Mouse (Mus musculus) limb, embryonic 11.5 days (tissue): ENCODE data around the gene Mgea5. TPM values are rescaled to one million over a fixed set of nuclear protein-coding genes. Genes with fewer than 3 reads are reported as not detected.
A peak's percentile ranks its signal among the peaks of the same experiment; 100 is the strongest.
"Not testable (repeated sequence)": the region's sequence is repeated elsewhere in the genome, so short reads cannot be mapped to it uniquely, and the experiment has no call there.

Source experiments
- ATAC-seq: fragments of 200-750 bp; cut with Nextera tagmentation; 2 replicates; pipeline ENCODE4 v1.8.0; 2017; ENCODE audit warnings: low read depth; ENCODE audit not compliant: insufficient number of reproducible peaks, low FRiP score, low TSS enrichment
- DNase-seq: peaks from one replicate; pipeline ENCODE4 v3.0.0-alpha.2; 2015; ENCODE audit warnings: low spot score
- H3K27ac ChIP-seq: fragments of 300-500 bp; sonication (generic); replicated peaks from 2 replicates; pipeline ENCODE4 v1.5.1; 2014; ENCODE audit warnings: low read depth, mild to moderate bottlenecking, low read length
- H3K27me3 ChIP-seq: fragments of 300-500 bp; sonication (generic); 2 replicates; pipeline ENCODE4 v1.6.1; 2014; ENCODE audit warnings: mild to moderate bottlenecking, low read length, mixed read lengths; ENCODE audit not compliant: control insufficient read depth, insufficient read depth
- H3K36me3 ChIP-seq: fragments of 300-500 bp; sonication (generic); 2 replicates; pipeline ENCODE4 v1.6.1; 2014; ENCODE audit warnings: mild to moderate bottlenecking, low read length, moderate library complexity, mixed read lengths; ENCODE audit not compliant: control insufficient read depth, insufficient read depth
- H3K4me1 ChIP-seq: fragments of 300-500 bp; sonication (generic); 2 replicates; pipeline ENCODE4 v1.6.1; 2014; ENCODE audit warnings: low read length, mixed read lengths; ENCODE audit not compliant: control insufficient read depth, insufficient read depth
- H3K4me2 ChIP-seq: fragments of 300-500 bp; sonication (generic); 2 replicates; pipeline ENCODE4 v1.6.1; 2014; ENCODE audit warnings: low read depth, mild to moderate bottlenecking, moderate library complexity; ENCODE audit not compliant: severe bottlenecking
- H3K4me3 ChIP-seq: fragments of 300-500 bp; sonication (generic); 2 replicates; pipeline ENCODE4 v1.5.1; 2014; ENCODE audit warnings: low read depth, low read length
- H3K9ac ChIP-seq: fragments of 300-500 bp; sonication (generic); 2 replicates; pipeline ENCODE4 v1.6.1; 2014; ENCODE audit warnings: mild to moderate bottlenecking, low read length
- H3K9me3 ChIP-seq: fragments of 300-500 bp; sonication (generic); 2 replicates; pipeline ENCODE4 v1.6.1; 2016; ENCODE audit warnings: low read length; ENCODE audit not compliant: control insufficient read depth
- WGBS: fragments of 180-500 bp; shearing (Covaris S2); extraction: QIAGEN DNeasy Blood & Tissue Kit; methylation state at CpG from one replicate; pipeline ENCODE4 v1.1.7; 2014; 5-methylcytosine and 5-hydroxymethylcytosine counted together
- polyA plus RNA-seq: library from polyadenylated mRNA; unstranded; fragments of >200 nt; fragmentation: Nextera tagmentation; extraction: Ambion mirVana; gene quantifications from 2 replicates; pipeline ENCODE4 v1.2.1, GENCODE M21; 2014

Mgea5 gene
- polyA plus RNA-seq, 1 experiment from 2014 or later = 65.5 TPM

GRCm38 (mm10) chr19:45805817-45806216 lies 22.2 kb upstream of the Mgea5 start:
- not testable (repeated sequence) for H3K27ac ChIP-seq, H3K4me3 ChIP-seq, H3K36me3 ChIP-seq, DNase-seq, H3K4me1 ChIP-seq, H3K9me3 ChIP-seq, H3K9ac ChIP-seq, H3K4me2 ChIP-seq, ATAC-seq, H3K27me3 ChIP-seq
- 93% methylated on average over 6 of the region's 6 CpGs for WGBS

DNA sequence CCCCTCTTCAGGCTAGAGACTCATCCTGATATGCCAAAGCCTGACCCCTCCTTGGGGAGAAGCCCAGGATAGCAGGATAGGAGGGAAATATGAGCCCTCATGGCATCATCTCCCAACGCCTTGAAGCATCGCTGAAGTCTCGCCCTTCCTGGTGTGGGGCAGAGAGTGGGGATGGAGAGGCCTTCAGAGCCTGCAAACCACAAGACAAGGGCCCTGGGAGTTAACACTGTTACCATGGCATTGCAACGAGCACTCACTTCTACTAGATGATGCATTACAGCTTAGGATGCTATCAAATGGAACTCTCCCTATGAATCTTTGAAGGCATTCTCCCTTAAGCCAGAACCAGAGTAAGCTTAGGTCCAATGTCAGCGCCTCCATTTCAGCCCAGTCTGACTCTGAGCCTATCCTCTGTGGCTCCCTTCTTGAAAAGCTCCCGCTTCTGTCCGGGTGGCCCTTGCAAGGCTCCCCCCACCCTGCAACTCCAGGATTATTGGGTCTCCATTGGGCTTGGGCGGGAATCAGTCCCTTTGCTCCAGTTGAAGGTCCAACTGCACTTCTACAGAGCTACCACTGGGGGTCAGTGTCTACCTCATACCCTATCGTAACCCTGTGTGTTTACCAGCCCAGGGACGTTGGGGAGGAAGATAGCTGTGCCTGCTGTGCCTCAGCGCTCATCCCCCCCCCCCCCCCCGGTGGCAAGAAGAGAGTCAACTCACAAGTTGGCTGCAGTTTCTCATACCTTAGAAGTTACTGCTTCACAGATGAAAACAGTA lies 21.1 kb upstream of the Mgea5 start:
- no peak overlapping the region for H3K4me3 ChIP-seq
- H3K27ac ChIP-seq = no peak overlapping the region
- no peak overlapping the region for H3K9ac ChIP-seq
- H3K27me3 ChIP-seq = no peaks in the 10 kb centered on the region
- 24% methylated on average over 12 of the region's 12 CpGs for WGBS
- no peaks in the 10 kb centered on the region for H3K9me3 ChIP-seq
- DNase-seq (peak; percentile 43), ATAC-seq (no peak)
- H3K4me2 ChIP-seq = no peak overlapping the region
- no peaks in the 10 kb centered on the region for H3K4me1 ChIP-seq
- no peaks in the 10 kb centered on the region for H3K36me3 ChIP-seq

DNA sequence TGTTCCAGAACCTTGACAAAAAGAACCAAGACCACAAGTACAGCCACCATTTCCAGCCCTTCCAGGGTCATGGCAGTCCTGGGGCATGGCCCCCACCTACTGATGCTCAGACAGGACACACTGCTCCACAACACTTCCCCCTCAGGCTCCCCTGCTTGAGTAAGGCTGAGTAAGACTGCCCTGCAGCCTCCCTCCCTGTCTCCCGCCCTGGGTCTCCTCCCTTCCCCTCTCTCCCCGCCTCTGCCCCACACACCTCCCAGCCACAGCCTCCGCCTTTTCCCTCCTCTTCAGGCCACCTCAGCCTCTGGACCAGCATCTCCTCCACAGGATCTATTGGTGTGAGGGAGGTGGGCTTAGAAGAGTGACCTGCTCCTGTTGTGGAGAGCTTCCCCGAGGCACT lies 19.8 kb upstream of the Mgea5 start:
- H3K4me3 ChIP-seq = no peak overlapping the region
- no peak overlapping the region for H3K4me2 ChIP-seq
- H3K9ac ChIP-seq = no peak overlapping the region
- H3K4me1 ChIP-seq = no peaks in the 10 kb centered on the region
- no peaks in the 10 kb centered on the region for H3K27me3 ChIP-seq
- DNase-seq = no peak
- ATAC-seq = no peak
- H3K27ac ChIP-seq = no peak overlapping the region
- H3K36me3 ChIP-seq = no peaks in the 10 kb centered on the region
- H3K9me3 ChIP-seq = no peaks in the 10 kb centered on the region
- WGBS = 24% methylated on average over 4 of the region's 4 CpGs

GRCm38 (mm10) chr19:45802702-45803101 lies 19.1 kb upstream of the Mgea5 start:
- Histone ChIP-seq H3K27me3 (no peaks in the 10 kb centered on the region), H3K9me3 (no peaks in the 10 kb centered on the region), H3K27ac (no peak overlapping the region), H3K4me2 (no peak overlapping the region), H3K36me3 (no peaks in the 10 kb centered on the region), H3K4me3 (no peak overlapping the region), H3K4me1 (no peaks in the 10 kb centered on the region), H3K9ac (no peak overlapping the region)
- ATAC-seq (no peak), DNase-seq (no peak)
- 74% methylated on average over 4 of the region's 4 CpGs for WGBS

DNA sequence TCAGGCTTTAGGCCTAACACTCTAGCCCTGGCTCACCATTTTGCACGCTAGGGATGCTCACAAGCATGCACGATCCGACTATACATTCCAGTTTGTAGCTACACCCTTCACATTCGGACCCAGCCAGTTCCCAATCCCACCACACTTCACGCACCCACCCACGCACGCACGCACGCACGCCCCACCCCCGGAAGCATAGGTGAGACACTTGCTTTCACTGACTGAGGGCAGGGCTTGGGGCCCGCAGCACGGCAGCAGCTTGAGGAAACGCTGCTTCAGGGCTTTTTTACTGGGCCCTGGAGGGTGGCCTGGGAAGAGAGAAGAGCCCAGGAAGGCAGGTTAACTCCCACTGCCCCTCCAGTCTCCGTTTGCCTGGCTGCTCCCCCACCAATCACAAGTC lies 13.2 kb upstream of the Mgea5 start:
- ATAC-seq (no peak), DNase-seq (no peak)
- H3K36me3 ChIP-seq = no peaks in the 10 kb centered on the region
- H3K9ac ChIP-seq = no peak overlapping the region
- no peaks in the 10 kb centered on the region for H3K9me3 ChIP-seq
- 74% methylated on average over 15 of the region's 15 CpGs for WGBS
- H3K4me3 ChIP-seq = no peak overlapping the region
- peaks cover 8% of the 10 kb centered on the region; the same call in 1 of the 2 replicates for H3K4me1 ChIP-seq
- no peak overlapping the region for H3K27ac ChIP-seq
- H3K27me3 ChIP-seq = no peaks in the 10 kb centered on the region
- no peak overlapping the region for H3K4me2 ChIP-seq

DNA sequence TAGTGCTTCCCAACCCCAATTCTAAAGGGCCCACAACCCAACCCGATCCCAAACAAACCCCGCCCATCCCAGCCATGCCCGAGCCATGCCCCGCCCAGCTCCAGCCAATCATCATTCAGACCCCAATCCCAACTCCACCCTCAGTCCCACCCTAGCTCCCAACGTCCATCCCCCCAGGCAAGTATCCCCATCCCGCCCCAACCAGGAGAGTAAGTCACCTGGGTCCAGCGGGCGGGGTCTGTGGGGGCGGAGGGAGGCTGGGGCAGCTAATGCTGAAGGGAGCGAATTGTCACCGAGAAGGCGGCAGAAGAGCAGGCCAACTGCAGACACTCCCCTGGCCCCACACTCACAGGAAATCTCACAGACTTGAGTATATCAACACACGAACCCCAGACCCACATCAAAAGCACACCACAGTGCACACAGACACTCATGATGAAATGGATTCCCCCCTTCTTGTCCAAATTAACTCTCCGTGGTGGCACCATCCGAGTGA lies 12.5 kb upstream of the Mgea5 start:
- H3K4me1 ChIP-seq = peaks cover 8% of the 10 kb centered on the region; the same call in 1 of the 2 replicates
- no peak overlapping the region for H3K9ac ChIP-seq
- no peaks in the 10 kb centered on the region for H3K36me3 ChIP-seq
- H3K27ac ChIP-seq = no peak overlapping the region
- no peaks in the 10 kb centered on the region for H3K27me3 ChIP-seq
- DNase-seq = peak; percentile 73
- no peak for ATAC-seq
- no peaks in the 10 kb centered on the region for H3K9me3 ChIP-seq
- 0 out of 2 replicates have a peak overlapping the region, but pooled peaks have one; percentile 8 for H3K4me3 ChIP-seq
- H3K4me2 ChIP-seq = peak overlapping the region; percentile 43
- 9% methylated on average over 14 of the region's 15 CpGs for WGBS

GRCm38 (mm10) chr19:45795406-45795944 lies 11.8 kb upstream of the Mgea5 start:
- no peak overlapping the region for H3K27ac ChIP-seq
- H3K9me3 ChIP-seq = no peaks in the 10 kb centered on the region
- no peak overlapping the region for H3K4me3 ChIP-seq
- no peaks in the 10 kb centered on the region for H3K36me3 ChIP-seq
- no peak for ATAC-seq
- H3K4me1 ChIP-seq = peaks cover 8% of the 10 kb centered on the region; the same call in 1 of the 2 replicates
- H3K9ac ChIP-seq = no peak overlapping the region
- WGBS = 27% methylated on average over 15 of the region's 15 CpGs
- H3K4me2 ChIP-seq = peak overlapping the region; percentile 43
- H3K27me3 ChIP-seq = no peaks in the 10 kb centered on the region
- DNase-seq = no peak

DNA sequence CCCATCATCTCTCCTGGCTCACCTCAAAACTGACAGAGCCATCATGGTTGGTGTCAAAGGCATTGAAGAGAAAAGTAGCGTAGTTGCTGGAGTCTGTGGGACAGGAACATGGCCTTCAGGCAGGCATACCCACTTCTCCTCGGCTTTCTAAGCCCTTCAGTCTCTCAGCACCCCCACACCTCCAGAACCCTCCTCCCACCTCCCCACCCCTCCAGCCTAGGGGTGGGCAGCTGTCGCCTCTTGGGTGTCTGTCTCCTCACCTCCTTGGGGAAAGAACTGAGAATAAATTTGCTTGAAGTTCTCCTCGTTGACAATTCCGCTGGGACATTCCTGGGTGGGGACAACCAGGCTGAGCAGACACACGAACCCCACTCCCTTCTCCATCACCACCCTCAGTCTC lies 11.1 kb upstream of the Mgea5 start:
- Histone ChIP-seq H3K9ac (no peak overlapping the region), H3K4me1 (peaks cover 8% of the 10 kb centered on the region; the same call in 1 of the 2 replicates), H3K27me3 (no peaks in the 10 kb centered on the region), H3K36me3 (no peaks in the 10 kb centered on the region), H3K27ac (no peak overlapping the region), H3K4me3 (no peak overlapping the region), H3K9me3 (no peaks in the 10 kb centered on the region), H3K4me2 (no peak overlapping the region)
- ATAC-seq (no peak), DNase-seq (no peak)
- 66% methylated on average over 6 of the region's 6 CpGs for WGBS
